Mouse (Mus musculus): ENCODE measurements at regions not wholly inside any gene's neighbourhood (a gene's known extent, or its start where the extent isn't known, plus 50 kb on each side); places are given as distances from the start of the nearest gene placed in this dataset.
A peak's percentile ranks its signal among the peaks of the same experiment; 100 is the strongest.

- DNase-seq = peak; percentile 88
Observed at GRCm38 (mm10) chr5:43424551-43425257, 90.6 kb upstream of the C1qtnf7 start.

- peak; percentile 84 for DNase-seq
Observed at GRCm38 (mm10) chr5:43433337-43433736, 82.0 kb upstream of the C1qtnf7 start.

- DNase-seq = peak; percentile 86
Observed at GRCm38 (mm10) chr5:43439191-43439590, 76.1 kb upstream of the C1qtnf7 start.

GRCm38 (mm10) chr5:43441306-43441705, 74.0 kb upstream of the C1qtnf7 start:
- peak; percentile 98 for DNase-seq

GRCm38 (mm10) chr5:43444582-43445214, 70.6 kb upstream of the C1qtnf7 start:
- peak; percentile 37 for DNase-seq

- peak; percentile 49 for DNase-seq
Observed at GRCm38 (mm10) chr5:43445620-43446019, 69.7 kb upstream of the C1qtnf7 start.

GRCm38 (mm10) chr5:43446295-43446694, 69.0 kb upstream of the C1qtnf7 start:
- peak; percentile 80 for DNase-seq

- DNase-seq = peak; percentile 97
Observed at GRCm38 (mm10) chr5:43456018-43456417, 59.3 kb upstream of the C1qtnf7 start.

GRCm38 (mm10) chr5:43457725-43458124, 57.6 kb upstream of the C1qtnf7 start:
- peak; percentile 64 for DNase-seq

- DNase-seq = peak; percentile 46
Observed at GRCm38 (mm10) chr5:43461987-43462715, 53.2 kb upstream of the C1qtnf7 start.

Measured in heart, adult 11 months (tissue).